Comparison of ENCODE assay signal across 7 mouse cellular contexts in the genomic region with DNA sequence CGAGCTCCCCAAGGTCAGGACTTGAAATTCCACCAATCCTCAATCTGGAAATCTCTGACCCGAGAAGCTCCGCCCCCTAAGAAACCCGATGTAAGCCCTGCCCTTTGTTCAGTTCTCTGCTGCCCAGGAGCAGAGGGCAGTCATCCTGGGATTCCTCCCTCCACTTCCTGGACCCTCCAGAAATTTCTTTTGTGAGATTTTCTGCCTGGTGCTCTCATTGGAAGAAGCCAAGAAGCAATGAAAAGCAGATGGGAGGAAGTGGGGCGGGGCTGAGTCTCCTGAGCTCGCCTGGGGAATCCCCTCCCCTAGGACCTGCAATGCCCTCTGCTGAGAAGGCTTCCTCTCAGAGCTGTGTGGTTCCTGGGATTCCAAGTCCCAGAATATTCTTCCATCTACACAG. TPM values are rescaled to one million over a fixed set of nuclear protein-coding genes. Genes with fewer than 3 reads are reported as not detected.
DNase-seq lines count a peak whose midpoint lies in the region; ATAC-seq lines count a peak whose summit lies in the region.

No protein-coding gene starts in this region.

- H3K4me1 ChIP-seq in embryonic facial prominence, embryonic 12.5 days, result peaks cover 11% of the 10 kb centered on the region; the same call in 1 of the 2 replicates
- peaks cover 9% of the 10 kb centered on the region for H3K4me1 ChIP-seq in intestine, embryonic 15.5 days (replicated peaks)

- peak; percentile 49 for DNase-seq in testis, postnatal 10 days (ENCODE audit: low spot score)
- DNase-seq in testis, postnatal 14 days (ENCODE audit: low spot score), result no peak
- DNase-seq in lung, postnatal 36 days, result peak; percentile 65
- peak; percentile 68 for DNase-seq in thymus, postnatal 25 days

- 15% methylated on average over 6 of the region's 6 CpGs for WGBS in embryonic facial prominence, embryonic 12.5 days
- WGBS in intestine, embryonic 15.5 days, result 19% methylated on average over 6 of the region's 6 CpGs

- H3K27me3 ChIP-seq in embryonic facial prominence, embryonic 12.5 days, result peaks cover 5% of the 10 kb centered on the region
- H3K27me3 ChIP-seq in intestine, embryonic 15.5 days (replicated peaks), result peaks cover 9% of the 10 kb centered on the region

- H3K4me3 ChIP-seq in embryonic facial prominence, embryonic 12.5 days, result no peak overlapping the region
- H3K4me3 ChIP-seq in intestine, embryonic 15.5 days (replicated peaks), result peak overlapping the region; percentile 17; the same call in 1 of the 2 replicates

- H3K9me3 ChIP-seq in embryonic facial prominence, embryonic 12.5 days, result no peaks in the 10 kb centered on the region
- H3K9me3 ChIP-seq in intestine, embryonic 15.5 days, result no peaks in the 10 kb centered on the region

- H3K27ac ChIP-seq in embryonic facial prominence, embryonic 12.5 days, result no peak overlapping the region
- H3K27ac ChIP-seq in intestine, embryonic 15.5 days, result no peak overlapping the region

- ATAC-seq in embryonic facial prominence, embryonic 12.5 days (ENCODE audit: insufficient number of reproducible peaks, insufficient read depth, low FRiP score, low TSS enrichment), result no peak
- ATAC-seq in intestine, embryonic 15.5 days, result peak; percentile 49
- ATAC-seq in frontal cortex, adult (ENCODE audit: low TSS enrichment), result no peak

- H3K4me2 ChIP-seq in embryonic facial prominence, embryonic 12.5 days (replicated peaks), result peak overlapping the region; percentile 28
- peak overlapping the region; percentile 48 for H3K4me2 ChIP-seq in intestine, embryonic 15.5 days (replicated peaks)

- H3K9ac ChIP-seq in embryonic facial prominence, embryonic 12.5 days, result no peak overlapping the region
- 0 out of 2 replicates have a peak overlapping the region, but pooled peaks have one; percentile 23 for H3K9ac ChIP-seq in intestine, embryonic 15.5 days

- no peaks in the 10 kb centered on the region for H3K36me3 ChIP-seq in embryonic facial prominence, embryonic 12.5 days
- H3K36me3 ChIP-seq in intestine, embryonic 15.5 days, result no peaks in the 10 kb centered on the region

RNA-seq across cellular contexts. Expression of gene Lrrc23, which starts 2.9 kb away (rescaled TPM):
- 0.59 and 1.0 TPM in 2 replicates for polyA plus RNA-seq in embryonic facial prominence, embryonic 12.5 days (2016; fragmentation: Nextera tagmentation; extraction: Ambion mirVana)
- 0.11 and 0.13 TPM in 2 replicates for polyA plus RNA-seq in intestine, embryonic 15.5 days (2015; fragmentation: Nextera tagmentation; extraction: Ambion mirVana)

RNA-seq across cellular contexts. Expression of gene Eno2, which starts 13.0 kb away (rescaled TPM):
- polyA plus RNA-seq in embryonic facial prominence, embryonic 12.5 days (2016; fragmentation: Nextera tagmentation; extraction: Ambion mirVana), result 9.7 and 10.2 TPM in 2 replicates
- polyA plus RNA-seq in intestine, embryonic 15.5 days (2015; fragmentation: Nextera tagmentation; extraction: Ambion mirVana), result 6.0 and 6.8 TPM in 2 replicates

RNA-seq across cellular contexts. Expression of gene Spsb2, which starts 26.0 kb away (rescaled TPM):
- 7.8 and 10.5 TPM in 2 replicates for polyA plus RNA-seq in embryonic facial prominence, embryonic 12.5 days (2016; fragmentation: Nextera tagmentation; extraction: Ambion mirVana)
- 16.1 and 16.3 TPM in 2 replicates for polyA plus RNA-seq in intestine, embryonic 15.5 days (2015; fragmentation: Nextera tagmentation; extraction: Ambion mirVana)

RNA-seq across cellular contexts. Expression of gene Atn1, which starts 26.1 kb away (rescaled TPM):
- polyA plus RNA-seq in embryonic facial prominence, embryonic 12.5 days (2016; fragmentation: Nextera tagmentation; extraction: Ambion mirVana), result 20.1 and 20.5 TPM in 2 replicates
- polyA plus RNA-seq in intestine, embryonic 15.5 days (2015; fragmentation: Nextera tagmentation; extraction: Ambion mirVana), result 10.5 and 11.9 TPM in 2 replicates

RNA-seq across cellular contexts. Expression of gene Gm45234, which starts 26.6 kb away (rescaled TPM):
- polyA plus RNA-seq in embryonic facial prominence, embryonic 12.5 days (2016; fragmentation: Nextera tagmentation; extraction: Ambion mirVana), result not detected in 2 replicates
- not detected in 2 replicates for polyA plus RNA-seq in intestine, embryonic 15.5 days (2015; fragmentation: Nextera tagmentation; extraction: Ambion mirVana)
